Mouse (Mus musculus) stomach, embryonic 16.5 days (tissue): Measurements from ENCODE around the gene Tsnax. TPM values are rescaled to one million over a fixed set of nuclear protein-coding genes. Genes with fewer than 3 reads are reported as not detected.

Source experiments
- ATAC-seq: fragments of 200-750 bp; cut with Nextera tagmentation; 2 replicates; pipeline ENCODE4 v1.8.0; 2017; ENCODE audit warnings: moderate number of reproducible peaks, moderate TSS enrichment; ENCODE audit not compliant: insufficient read depth, low FRiP score
- H3K27ac ChIP-seq: fragments of 300-500 bp; sonication (generic); 2 replicates; pipeline ENCODE4 v1.5.1; 2014; ENCODE audit warnings: low read length
- H3K27me3 ChIP-seq: fragments of 300-500 bp; sonication (generic); 2 replicates; pipeline ENCODE4 v1.6.1; 2014; ENCODE audit warnings: low read length, control low read depth, mixed read lengths; ENCODE audit not compliant: control insufficient read depth, insufficient read depth
- H3K36me3 ChIP-seq: fragments of 300-500 bp; sonication (generic); 2 replicates; pipeline ENCODE4 v1.6.1; 2014; ENCODE audit warnings: low read length; ENCODE audit not compliant: control insufficient read depth, insufficient read depth
- H3K4me1 ChIP-seq: fragments of 300-500 bp; sonication (generic); 2 replicates; pipeline ENCODE4 v1.6.1; 2014; ENCODE audit warnings: low read length, control low read depth, mixed read lengths; ENCODE audit not compliant: control insufficient read depth, insufficient read depth
- H3K4me2 ChIP-seq: fragments of 300-500 bp; sonication (generic); 2 replicates; pipeline ENCODE4 v1.6.1; 2014; ENCODE audit warnings: low read depth, low read length, mixed read lengths
- H3K4me3 ChIP-seq: fragments of 300-500 bp; sonication (generic); replicated peaks from 2 replicates; pipeline ENCODE4 v1.5.1; 2014; ENCODE audit warnings: mild to moderate bottlenecking, low read length
- H3K9ac ChIP-seq: fragments of 300-500 bp; sonication (generic); 2 replicates; pipeline ENCODE4 v1.6.1; 2014; ENCODE audit warnings: low read length
- H3K9me3 ChIP-seq: fragments of 300-500 bp; sonication (generic); replicated peaks from 2 replicates; pipeline ENCODE4 v1.6.1; 2016; ENCODE audit warnings: low read length, control low read depth; ENCODE audit not compliant: control insufficient read depth
- WGBS: fragments of 180-500 bp; shearing (Covaris S2); extraction: QIAGEN DNeasy Blood & Tissue Kit; methylation state at CpG from one replicate; pipeline ENCODE4 v1.1.7; 2014; 5-methylcytosine and 5-hydroxymethylcytosine counted together
- polyA plus RNA-seq: library from polyadenylated mRNA; unstranded; fragments of >200 nt; fragmentation: Nextera tagmentation; extraction: Ambion mirVana; gene quantifications from 2 replicates; pipeline ENCODE4 v1.2.1, GENCODE M21; 2015

Tsnax gene
- 109 and 115 TPM in 2 replicates for polyA plus RNA-seq

- Histone ChIP-seq H3K27me3 (no peaks in the 10 kb centered on the region), H3K9ac (peak within 1 kb of the TSS; percentile 93), H3K36me3 (peaks cover 4% of the 10 kb centered on the region), H3K4me1 (0 out of 2 replicates have a peak, but pooled peaks cover 3% of the 10 kb centered on the region), H3K9me3 (no peaks in the 10 kb centered on the region), H3K4me3 (peak within 1 kb of the TSS; percentile 83), H3K4me2 (peak within 1 kb of the TSS; percentile 77), H3K27ac (peak within 1 kb of the TSS; percentile 85)
- ATAC-seq = peak; percentile 99
- 2% methylated on average over 82 of the region's 84 CpGs for WGBS
Measured at GRCm38 (mm10) chr8:125012695-125013627, at the start of gene Tsnax. Gene Tsnax (plus strand): TSS chr8:125012997.

- Histone ChIP-seq H3K4me1 (peaks cover 12% of the 10 kb centered on the region; the same call in 1 of the 2 replicates), H3K27ac (no peak overlapping the region)
- no peak for ATAC-seq
Measured at GRCm38 (mm10) chr8:124963246-124963645, 49.6 kb upstream of the Tsnax start.

GRCm38 (mm10) chr8:124964966-124965365, 47.8 kb upstream of the Tsnax start:
- H3K9ac ChIP-seq = no peak overlapping the region
- no peak overlapping the region for H3K27ac ChIP-seq
- no peaks in the 10 kb centered on the region for H3K36me3 ChIP-seq
- H3K27me3 ChIP-seq = no peaks in the 10 kb centered on the region
- H3K9me3 ChIP-seq = no peaks in the 10 kb centered on the region
- H3K4me3 ChIP-seq = no peak overlapping the region
- no peak overlapping the region for H3K4me2 ChIP-seq
- ATAC-seq = no peak
- peaks cover 9% of the 10 kb centered on the region; the same call in 1 of the 2 replicates for H3K4me1 ChIP-seq
- 81% methylated on average over 8 of the region's 8 CpGs for WGBS

More at GRCm38 (mm10) chr8:124963246-124963645, 49.6 kb upstream of the Tsnax start:
- Histone ChIP-seq H3K4me3 (no peak overlapping the region), H3K27me3 (no peaks in the 10 kb centered on the region), H3K4me2 (no peak overlapping the region), H3K36me3 (no peaks in the 10 kb centered on the region), H3K9ac (no peak overlapping the region), H3K9me3 (no peaks in the 10 kb centered on the region)
- WGBS = 82% methylated on average over 5 of the region's 5 CpGs

GRCm38 (mm10) chr8:124970312-124970933, 42.4 kb upstream of the Tsnax start:
- WGBS = 64% methylated on average over 6 of the region's 6 CpGs
- Histone ChIP-seq H3K36me3 (no peaks in the 10 kb centered on the region), H3K27me3 (no peaks in the 10 kb centered on the region), H3K4me2 (no peak overlapping the region), H3K4me3 (no peak overlapping the region), H3K27ac (no peak overlapping the region), H3K9ac (no peak overlapping the region), H3K4me1 (no peaks in the 10 kb centered on the region), H3K9me3 (no peaks in the 10 kb centered on the region)
- no peak for ATAC-seq

- Histone ChIP-seq H3K9ac (no peak overlapping the region), H3K4me3 (no peak overlapping the region), H3K27me3 (no peaks in the 10 kb centered on the region), H3K4me1 (no peaks in the 10 kb centered on the region), H3K27ac (no peak overlapping the region), H3K4me2 (no peak overlapping the region), H3K36me3 (no peaks in the 10 kb centered on the region), H3K9me3 (no peaks in the 10 kb centered on the region)
- no peak for ATAC-seq
- 72% methylated on average over 8 of the region's 8 CpGs for WGBS
Measured at GRCm38 (mm10) chr8:124973221-124973620, 39.6 kb upstream of the Tsnax start.

- no peak for ATAC-seq
- WGBS = 69% methylated on average over 4 of the region's 4 CpGs
- no peak overlapping the region for H3K27ac ChIP-seq
- no peaks in the 10 kb centered on the region for H3K9me3 ChIP-seq
- H3K9ac ChIP-seq = no peak overlapping the region
- H3K4me3 ChIP-seq = no peak overlapping the region
- H3K36me3 ChIP-seq = no peaks in the 10 kb centered on the region
- no peak overlapping the region for H3K4me2 ChIP-seq
- H3K4me1 ChIP-seq = no peaks in the 10 kb centered on the region
- no peaks in the 10 kb centered on the region for H3K27me3 ChIP-seq
Measured at GRCm38 (mm10) chr8:124974254-124974653, 38.5 kb upstream of the Tsnax start.

- Histone ChIP-seq H3K27me3 (no peaks in the 10 kb centered on the region), H3K4me1 (no peaks in the 10 kb centered on the region), H3K9ac (no peak overlapping the region), H3K36me3 (no peaks in the 10 kb centered on the region), H3K4me3 (no peak overlapping the region), H3K9me3 (no peaks in the 10 kb centered on the region), H3K4me2 (no peak overlapping the region), H3K27ac (no peak overlapping the region)
- no peak for ATAC-seq
- 85% methylated on average over 6 of the region's 6 CpGs for WGBS
Measured at GRCm38 (mm10) chr8:124976211-124976610, 36.6 kb upstream of the Tsnax start.

GRCm38 (mm10) chr8:124978026-124978425, 34.8 kb upstream of the Tsnax start:
- no peak overlapping the region for H3K4me2 ChIP-seq
- H3K27ac ChIP-seq = no peak overlapping the region
- no peak overlapping the region for H3K4me3 ChIP-seq
- H3K9me3 ChIP-seq = no peaks in the 10 kb centered on the region
- H3K36me3 ChIP-seq = no peaks in the 10 kb centered on the region
- H3K4me1 ChIP-seq = no peaks in the 10 kb centered on the region
- H3K9ac ChIP-seq = no peak overlapping the region
- no peak for ATAC-seq
- 76% methylated on average over 7 of the region's 7 CpGs for WGBS
- no peaks in the 10 kb centered on the region for H3K27me3 ChIP-seq

- Histone ChIP-seq H3K4me1 (no peaks in the 10 kb centered on the region), H3K27ac (no peak overlapping the region), H3K36me3 (no peaks in the 10 kb centered on the region), H3K27me3 (no peaks in the 10 kb centered on the region), H3K9me3 (no peaks in the 10 kb centered on the region), H3K4me2 (no peak overlapping the region), H3K9ac (no peak overlapping the region), H3K4me3 (no peak overlapping the region)
- WGBS = 94% methylated on average over 3 of the region's 3 CpGs
- ATAC-seq = no peak
Measured at GRCm38 (mm10) chr8:124980036-124980435, 32.8 kb upstream of the Tsnax start.
